Mouse (Mus musculus) heart, adult 2 months (tissue): ENCODE measurements at regions not wholly inside any gene's neighbourhood (a gene's known extent, or its start where the extent isn't known, plus 50 kb on each side); places are given as distances from the start of the nearest gene placed in this dataset.

Source experiments
- DNase-seq, 2 experiments: peaks; one replicate each; pipeline ENCODE4 v3.0.0; 2021
- H3K27ac ChIP-seq: fragments of 200-600 bp; 2 replicates; pipeline ENCODE4 v1.8.1; 2022
- H3K27me3 ChIP-seq: fragments of 200-500 bp; 2 replicates; pipeline ENCODE4 v1.6.1; 2012; ENCODE audit warnings: mild to moderate bottlenecking, low read length, inconsistent platforms, mixed read lengths; ENCODE audit not compliant: control insufficient read depth, insufficient read depth
- H3K36me3 ChIP-seq: fragments of 200-500 bp; 2 replicates; pipeline ENCODE4 v1.6.1; 2012; ENCODE audit warnings: low read length, inconsistent platforms; ENCODE audit not compliant: control insufficient read depth, insufficient read depth
- H3K4me1 ChIP-seq: fragments of 200-500 bp; 2 replicates; pipeline ENCODE4 v1.6.1; 2011; ENCODE audit warnings: low read length; ENCODE audit not compliant: control insufficient read depth, insufficient read depth
- H3K4me3 ChIP-seq: fragments of 200-600 bp; 2 replicates; pipeline ENCODE4 v1.8.1; 2022
- H3K79me2 ChIP-seq: fragments of 200-500 bp; replicated peaks from 2 replicates; pipeline ENCODE4 v1.6.1; 2012; ENCODE audit warnings: mild to moderate bottlenecking, inconsistent platforms, low read length, moderate library complexity, mixed read lengths; ENCODE audit not compliant: control insufficient read depth, insufficient read depth
- H3K9ac ChIP-seq: fragments of 200-500 bp; 2 replicates; pipeline ENCODE4 v1.6.1; 2012; ENCODE audit warnings: low read depth, mild to moderate bottlenecking, control low read depth, inconsistent platforms, low read length, mixed read lengths
- CTCF ChIP-seq: fragments of 200-600 bp; IDR thresholded peaks from 2 replicates; pipeline ENCODE4 v1.8.1; 2022; ENCODE audit warnings: antibody characterized with exemption, mild to moderate bottlenecking, moderate library complexity
- EP300 ChIP-seq: fragments of 200-500 bp; IDR thresholded peaks from 2 replicates; pipeline ENCODE4 v1.6.1; 2011; ENCODE audit warnings: low read depth, low read length, control low read depth; ENCODE audit not compliant: insufficient read depth
- POLR2A ChIP-seq: fragments of 200-500 bp; IDR thresholded peaks from 2 replicates; pipeline ENCODE4 v1.6.1; 2011; ENCODE audit warnings: mild to moderate bottlenecking, low read depth, low read length, control low read depth; ENCODE audit not compliant: insufficient read depth
- WGBS: fragments of 180-500 bp; shearing (Covaris S2); methylation state at CpG from one replicate; pipeline ENCODE4 v1.1.7; 2018; 5-methylcytosine and 5-hydroxymethylcytosine counted together
- intact Hi-C: fragments of 180-260 bp; cut with DNase I; formaldehyde crosslinking; loops from one replicate; pipeline ENCODE4 v1.15.1; 2025

- Histone ChIP-seq H3K36me3 (no peaks in the 10 kb centered on the region), H3K4me1 (no peaks in the 10 kb centered on the region), H3K4me3 (no peak overlapping the region), H3K27ac (no peak overlapping the region), H3K79me2 (no peaks in the 10 kb centered on the region), H3K9ac (no peak overlapping the region), H3K27me3 (no peaks in the 10 kb centered on the region)
- no peak for DNase-seq
- WGBS, result 85% methylated on average over 2 of the region's 2 CpGs
- intact Hi-C loops, result no loop called here
- TF ChIP-seq POLR2A, result no peak
- no peak for TF ChIP-seq CTCF
- TF ChIP-seq EP300, result no peak
Observed at GRCm38 (mm10) chr4:31714054-31714651, 249.7 kb upstream of the Map3k7 start.

- intact Hi-C loops, result no loop called here
- Histone ChIP-seq H3K36me3 (no peaks in the 10 kb centered on the region), H3K27ac (no peak overlapping the region), H3K27me3 (no peaks in the 10 kb centered on the region), H3K79me2 (no peaks in the 10 kb centered on the region), H3K4me1 (no peaks in the 10 kb centered on the region), H3K4me3 (no peak overlapping the region), H3K9ac (no peak overlapping the region)
- 71% methylated on average over 7 of the region's 7 CpGs for WGBS
- TF ChIP-seq POLR2A (no peak), EP300 (no peak), CTCF (no peak)
- no peak for DNase-seq
Observed at GRCm38 (mm10) chr4:31723501-31723900, 240.4 kb upstream of the Map3k7 start.

GRCm38 (mm10) chr4:31724400-31724799 lies 239.5 kb upstream of the Map3k7 start:
- 50% methylated on average over 2 of the region's 2 CpGs for WGBS
- Histone ChIP-seq H3K9ac (no peak overlapping the region), H3K79me2 (no peaks in the 10 kb centered on the region), H3K4me3 (no peak overlapping the region), H3K36me3 (no peaks in the 10 kb centered on the region), H3K27me3 (no peaks in the 10 kb centered on the region), H3K4me1 (no peaks in the 10 kb centered on the region), H3K27ac (no peak overlapping the region)
- intact Hi-C loops, result no loop called here
- no peak for DNase-seq
- TF ChIP-seq POLR2A, result no peak
- TF ChIP-seq EP300, result no peak
- no peak for TF ChIP-seq CTCF

DNA sequence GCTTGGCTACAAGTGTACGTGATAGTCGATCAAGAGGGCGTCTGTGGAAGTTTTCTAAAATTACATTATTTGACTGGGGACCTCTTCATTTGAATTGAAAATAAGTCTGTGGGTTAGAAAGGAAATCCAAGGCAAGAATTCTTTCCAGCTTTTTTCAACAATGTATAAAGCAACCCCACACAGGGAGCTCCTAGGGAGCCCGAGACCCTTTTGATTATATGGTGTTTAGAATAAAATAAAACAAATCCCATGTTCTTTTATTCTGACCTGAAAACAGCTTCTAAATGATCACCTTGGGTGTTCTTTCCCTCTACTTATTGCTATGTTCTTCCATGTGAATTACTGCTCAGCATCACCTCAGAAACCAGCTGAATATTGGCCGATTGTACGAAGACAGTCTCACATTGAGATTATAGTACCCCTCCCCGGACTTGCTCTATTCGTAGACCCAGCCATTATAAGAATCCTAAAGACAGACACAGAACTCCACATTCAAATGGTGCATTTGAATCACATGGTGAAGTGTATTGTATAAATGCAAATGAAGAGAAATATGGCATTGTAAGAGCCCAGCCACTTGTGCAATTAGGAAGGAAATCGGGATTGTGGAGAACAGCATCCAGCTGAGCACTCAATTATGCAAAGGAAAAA lies 236.3 kb upstream of the Map3k7 start:
- WGBS, result 84% methylated on average over 9 of the region's 9 CpGs
- intact Hi-C loops, result no loop called here
- TF ChIP-seq CTCF (no peak), EP300 (no peak), POLR2A (no peak)
- Histone ChIP-seq H3K79me2 (no peaks in the 10 kb centered on the region), H3K36me3 (no peaks in the 10 kb centered on the region), H3K4me1 (no peaks in the 10 kb centered on the region), H3K27me3 (no peaks in the 10 kb centered on the region), H3K27ac (no peak overlapping the region), H3K9ac (no peak overlapping the region), H3K4me3 (no peak overlapping the region)
- DNase-seq, result no peak

DNA sequence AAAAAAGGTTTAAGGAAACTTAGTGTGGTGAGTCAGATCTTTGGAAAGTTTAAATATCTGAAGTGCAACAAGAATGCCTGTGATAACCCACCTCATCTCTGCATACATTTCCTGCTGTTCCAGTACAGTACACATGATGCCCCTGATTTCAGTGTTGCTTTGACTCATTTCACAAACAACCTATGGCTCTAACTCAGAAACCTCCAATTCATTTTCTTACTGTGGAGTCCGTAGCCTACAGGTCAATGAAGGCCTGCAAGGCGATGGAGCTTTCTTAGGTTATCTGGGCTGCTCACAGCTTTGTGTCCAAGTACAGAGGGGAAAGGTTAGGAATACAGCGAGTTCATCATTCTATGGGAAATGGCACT lies 235.8 kb upstream of the Map3k7 start:
- Histone ChIP-seq H3K27me3 (no peaks in the 10 kb centered on the region), H3K9ac (no peak overlapping the region), H3K79me2 (no peaks in the 10 kb centered on the region), H3K27ac (no peak overlapping the region), H3K4me1 (no peaks in the 10 kb centered on the region), H3K4me3 (no peak overlapping the region), H3K36me3 (no peaks in the 10 kb centered on the region)
- DNase-seq, result no peak
- 85% methylated on average over 3 of the region's 3 CpGs for WGBS
- TF ChIP-seq POLR2A, result no peak
- TF ChIP-seq EP300, result no peak
- TF ChIP-seq CTCF, result no peak
- intact Hi-C loops, result no loop called here

GRCm38 (mm10) chr4:31743776-31744175 lies 220.1 kb upstream of the Map3k7 start:
- Histone ChIP-seq H3K27ac (no peak overlapping the region), H3K4me3 (no peak overlapping the region), H3K4me1 (no peaks in the 10 kb centered on the region), H3K27me3 (no peaks in the 10 kb centered on the region), H3K9ac (no peak overlapping the region), H3K79me2 (no peaks in the 10 kb centered on the region), H3K36me3 (no peaks in the 10 kb centered on the region)
- WGBS, result 68% methylated on average over 3 of the region's 3 CpGs
- TF ChIP-seq CTCF, result no peak
- TF ChIP-seq POLR2A, result no peak
- no peak for TF ChIP-seq EP300
- intact Hi-C loops, result no loop called here
- DNase-seq, result no peak
